Mouse (Mus musculus): ENCODE data around the gene Gm3285. TPM values are rescaled to one million over a fixed set of nuclear protein-coding genes. Genes with fewer than 3 reads are reported as not detected.

Gene Gm3285
- polyA plus RNA-seq (2012; rRNA removed) = not detected in 2 replicates

DNA sequence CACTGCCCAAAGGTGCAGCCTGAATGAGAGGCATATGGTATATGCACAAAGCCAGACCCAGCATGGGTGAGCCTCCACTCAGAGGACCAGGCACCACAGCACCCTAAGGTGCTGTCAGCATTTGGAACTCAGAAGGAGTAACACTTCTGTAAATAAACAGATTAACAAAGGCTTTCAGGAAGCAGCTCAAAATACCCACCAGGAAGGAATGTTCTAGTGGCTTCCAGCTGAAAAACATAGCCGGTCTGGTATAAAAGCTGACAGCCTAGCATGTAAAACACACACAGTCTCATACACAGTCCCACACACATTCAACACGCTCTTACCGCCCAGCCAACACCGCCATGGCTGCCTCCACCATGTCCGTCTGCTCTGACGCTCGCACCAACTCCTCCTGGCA lies at the start of gene Gm3285:
Gm3285 (plus strand) TSS at position 301 of the 400 bp plus-strand sequence.
- H3K36me3 ChIP-seq (ENCODE audit: control insufficient read depth, insufficient read depth, low read length) = no peaks in the 10 kb centered on the region
- H3K27me3 ChIP-seq (ENCODE audit: control insufficient read depth, insufficient read depth, low read length) = no peaks in the 10 kb centered on the region; the same call in 1 of the 2 replicates
- TF ChIP-seq CTCF (IDR thresholded peaks at IDR 0.05; ENCODE audit: extremely low read depth, insufficient read length, insufficient replicate concordance, low read depth, low read length) (no peak), POLR2A (IDR thresholded peaks at IDR 0.05; ENCODE audit: low read depth, low read length) (no peak)
- H3K4me1 ChIP-seq (ENCODE audit: control insufficient read depth, insufficient read depth, insufficient read length, low read length) = peaks cover 2% of the 10 kb centered on the region
- H3K4me3 ChIP-seq (ENCODE audit: low read depth, low read length) = no peak within 1 kb of the TSS
- no peak within 1 kb of the TSS for H3K27ac ChIP-seq (ENCODE audit: insufficient read depth, low read depth, low read length)
- WGBS = 53% methylated on average over 7 of the region's 7 CpGs

DNA sequence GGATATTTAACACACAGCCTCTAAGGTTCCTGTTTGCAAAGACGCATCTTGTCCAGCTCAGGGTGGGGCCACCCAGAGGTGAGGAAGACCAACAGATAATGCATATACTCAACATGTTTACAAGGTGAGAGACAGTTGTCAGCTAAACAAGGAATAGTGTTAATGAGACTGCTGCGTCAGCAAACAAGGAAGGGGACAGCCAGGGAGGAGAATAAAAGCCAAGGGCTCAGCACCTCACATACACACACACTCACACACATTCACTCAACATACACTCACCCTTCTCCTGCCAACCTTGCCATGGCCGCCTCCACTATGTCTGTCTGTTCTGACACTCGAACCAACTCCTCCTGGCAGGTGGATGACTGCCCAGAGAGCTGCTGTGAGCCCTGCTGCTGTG lies 47.4 kb upstream of the Gm3285 start, which contains the start of gene Gm2696:
Gm2696 (plus strand) TSS at position 301 of the 400 bp plus-strand sequence.
- 41% methylated on average over 4 of the region's 4 CpGs for WGBS
- H3K36me3 ChIP-seq (ENCODE audit: control insufficient read depth, insufficient read depth, low read length) = no peaks in the 10 kb centered on the region
- no peak for TF ChIP-seq POLR2A (IDR thresholded peaks at IDR 0.05; ENCODE audit: low read depth, low read length)
- no peak for TF ChIP-seq CTCF (IDR thresholded peaks at IDR 0.05; ENCODE audit: extremely low read depth, insufficient read length, insufficient replicate concordance, low read depth, low read length)

DNA sequence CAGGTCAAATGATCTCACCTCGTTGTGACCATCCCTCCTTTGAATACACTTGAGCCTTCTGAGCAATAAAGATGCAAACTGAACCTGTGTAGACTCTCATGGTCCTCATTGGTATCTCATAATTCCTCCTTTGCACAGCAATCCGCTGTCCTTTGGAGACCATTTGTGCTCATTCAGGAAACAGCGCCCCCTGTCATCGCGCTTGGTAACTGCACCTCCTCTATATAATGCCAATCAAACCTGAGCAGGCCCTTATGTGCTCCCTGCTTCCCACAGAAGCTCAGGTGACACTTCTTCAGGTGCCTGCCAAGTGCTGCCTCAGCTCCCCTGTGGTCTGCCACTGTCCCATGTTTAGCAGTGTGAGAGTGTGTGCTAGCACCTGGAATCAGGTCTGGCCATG lies 46.3 kb upstream of the Gm3285 start:
- Histone ChIP-seq H3K36me3 (ENCODE audit: control insufficient read depth, insufficient read depth, low read length) (no peaks in the 10 kb centered on the region), H3K4me3 (ENCODE audit: low read depth, low read length) (no peak overlapping the region), H3K27ac (ENCODE audit: insufficient read depth, low read depth, low read length) (no peak overlapping the region), H3K27me3 (ENCODE audit: control insufficient read depth, insufficient read depth, low read length) (no peaks in the 10 kb centered on the region), H3K4me1 (ENCODE audit: control insufficient read depth, insufficient read depth, insufficient read length, low read length) (no peaks in the 10 kb centered on the region)
- 21% methylated on average over 5 of the region's 5 CpGs for WGBS
- no peak for TF ChIP-seq POLR2A (IDR thresholded peaks at IDR 0.05; ENCODE audit: low read depth, low read length)
- peak; percentile 66; the same call in 1 of the 2 replicates for TF ChIP-seq CTCF (IDR thresholded peaks at IDR 0.05; ENCODE audit: extremely low read depth, insufficient read length, insufficient replicate concordance, low read depth, low read length)

More for the DNA sequence above, 47.4 kb upstream of the Gm3285 start, which contains the start of gene Gm2696:
- no peak within 1 kb of the TSS for H3K4me3 ChIP-seq (ENCODE audit: low read depth, low read length)
- H3K4me1 ChIP-seq (ENCODE audit: control insufficient read depth, insufficient read depth, insufficient read length, low read length) = no peaks in the 10 kb centered on the region
- H3K27me3 ChIP-seq (ENCODE audit: control insufficient read depth, insufficient read depth, low read length) = no peaks in the 10 kb centered on the region
- H3K27ac ChIP-seq (ENCODE audit: insufficient read depth, low read depth, low read length) = no peak within 1 kb of the TSS

DNA sequence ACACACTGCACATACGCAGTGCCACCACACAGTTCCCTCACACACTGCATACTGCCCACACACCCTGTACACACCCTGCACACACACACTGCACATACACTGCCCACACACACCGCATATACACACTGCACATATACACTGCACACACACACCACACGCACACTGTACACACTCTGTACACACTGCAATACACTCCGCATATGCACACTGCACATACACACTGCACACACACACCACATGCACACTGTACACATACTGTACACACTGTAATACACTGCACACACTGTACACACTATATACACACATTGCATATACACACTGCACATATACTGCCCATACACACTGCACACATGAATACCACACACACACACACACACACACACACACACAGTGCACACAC lies 43.3 kb upstream of the Gm3285 start:
- Histone ChIP-seq H3K27me3 (ENCODE audit: control insufficient read depth, insufficient read depth, low read length) (no peaks in the 10 kb centered on the region), H3K36me3 (ENCODE audit: control insufficient read depth, insufficient read depth, low read length) (no peaks in the 10 kb centered on the region), H3K27ac (ENCODE audit: insufficient read depth, low read depth, low read length) (no peak overlapping the region), H3K4me1 (ENCODE audit: control insufficient read depth, insufficient read depth, insufficient read length, low read length) (no peaks in the 10 kb centered on the region), H3K4me3 (ENCODE audit: low read depth, low read length) (no peak overlapping the region)
- WGBS = over 99% methylated on average over 4 of the region's 4 CpGs
- TF ChIP-seq CTCF (IDR thresholded peaks at IDR 0.05; ENCODE audit: extremely low read depth, insufficient read length, insufficient replicate concordance, low read depth, low read length) = no peak
- TF ChIP-seq POLR2A (IDR thresholded peaks at IDR 0.05; ENCODE audit: low read depth, low read length) = no peak

DNA sequence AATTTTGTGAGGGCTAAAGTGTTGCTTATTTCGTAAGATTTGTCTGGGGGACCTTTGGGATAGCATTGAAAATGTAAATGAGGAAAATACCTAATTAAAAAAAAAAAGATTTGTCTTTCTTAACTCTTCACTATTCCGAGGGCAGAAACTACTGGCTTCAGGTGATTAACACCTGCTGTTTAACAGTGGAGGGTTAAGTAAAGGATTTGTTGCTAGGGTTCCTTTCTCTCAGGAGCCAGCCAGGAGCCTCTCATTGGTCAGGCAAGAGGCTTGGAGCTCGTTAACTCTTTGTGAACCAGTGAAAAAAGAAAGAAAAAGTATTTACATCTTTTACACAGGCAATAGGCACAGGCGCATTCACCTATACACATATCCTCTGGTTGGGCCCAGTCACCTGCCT lies 42.6 kb upstream of the Gm3285 start:
- H3K36me3 ChIP-seq (ENCODE audit: control insufficient read depth, insufficient read depth, low read length) = no peaks in the 10 kb centered on the region
- H3K4me3 ChIP-seq (ENCODE audit: low read depth, low read length) = no peak overlapping the region
- no peak overlapping the region for H3K27ac ChIP-seq (ENCODE audit: insufficient read depth, low read depth, low read length)
- no peaks in the 10 kb centered on the region for H3K27me3 ChIP-seq (ENCODE audit: control insufficient read depth, insufficient read depth, low read length)
- no peaks in the 10 kb centered on the region for H3K4me1 ChIP-seq (ENCODE audit: control insufficient read depth, insufficient read depth, insufficient read length, low read length)
- TF ChIP-seq CTCF (IDR thresholded peaks at IDR 0.05; ENCODE audit: extremely low read depth, insufficient read length, insufficient replicate concordance, low read depth, low read length) = no peak
- WGBS = 60% methylated on average over 4 of the region's 4 CpGs

DNA sequence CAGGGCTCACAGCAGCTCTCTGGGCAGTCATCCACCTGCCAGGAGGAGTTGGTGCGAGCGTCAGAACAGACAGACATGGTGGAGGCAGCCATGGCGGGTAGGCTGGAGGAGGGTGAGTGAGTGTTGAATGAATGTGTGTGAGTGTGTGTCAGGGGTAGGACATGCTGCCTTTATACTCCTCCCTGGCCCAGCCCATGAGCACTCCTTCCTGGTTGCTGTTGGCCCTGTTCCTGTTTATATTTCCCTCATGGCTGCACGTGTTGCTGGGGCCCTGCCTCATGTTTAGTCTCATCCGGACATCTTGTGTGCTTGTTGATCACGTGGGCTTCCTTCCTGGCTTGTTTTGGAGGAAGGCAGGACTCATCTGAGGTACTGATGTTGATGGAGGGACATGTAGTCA lies 34.8 kb upstream of the Gm3285 start, which contains the start of gene Krtap10-4:
Krtap10-4 (minus strand) TSS at position 145 of the 400 bp plus-strand sequence.
- Histone ChIP-seq H3K27me3 (ENCODE audit: control insufficient read depth, insufficient read depth, low read length) (no peaks in the 10 kb centered on the region), H3K27ac (ENCODE audit: insufficient read depth, low read depth, low read length) (no peak within 1 kb of the TSS), H3K4me3 (ENCODE audit: low read depth, low read length) (no peak within 1 kb of the TSS), H3K36me3 (ENCODE audit: control insufficient read depth, insufficient read depth, low read length) (no peaks in the 10 kb centered on the region), H3K4me1 (ENCODE audit: control insufficient read depth, insufficient read depth, insufficient read length, low read length) (no peaks in the 10 kb centered on the region)
- TF ChIP-seq CTCF (IDR thresholded peaks at IDR 0.05; ENCODE audit: extremely low read depth, insufficient read length, insufficient replicate concordance, low read depth, low read length) = no peak
- no peak for TF ChIP-seq POLR2A (IDR thresholded peaks at IDR 0.05; ENCODE audit: low read depth, low read length)
- WGBS = 57% methylated on average over 6 of the region's 6 CpGs

DNA sequence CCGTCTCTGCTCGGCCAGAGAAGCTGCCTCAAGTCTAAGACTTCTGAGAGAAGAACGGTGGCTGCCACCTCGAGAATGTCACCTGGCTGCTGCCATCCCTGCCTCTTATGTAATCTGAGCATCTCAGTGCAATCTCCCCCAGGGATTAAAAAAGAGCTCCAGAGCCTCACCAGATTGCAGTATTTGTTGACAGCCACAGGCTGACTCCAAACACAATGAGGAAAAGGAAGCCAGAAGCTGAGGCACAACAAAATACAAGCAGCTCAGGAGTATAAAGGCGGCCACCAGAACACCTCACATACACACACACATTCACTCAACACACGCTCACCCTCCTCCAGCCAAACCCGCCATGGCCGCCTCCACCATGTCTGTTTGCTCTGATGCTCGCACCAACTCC lies 26.1 kb upstream of the Gm3285 start, which contains the start of gene Krtap10-10:
Krtap10-10 (plus strand) TSS at position 301 of the 400 bp plus-strand sequence.
- no peak within 1 kb of the TSS for H3K27ac ChIP-seq (ENCODE audit: insufficient read depth, low read depth, low read length)
- WGBS = 70% methylated on average over 9 of the region's 9 CpGs
- no peaks in the 10 kb centered on the region for H3K4me1 ChIP-seq (ENCODE audit: control insufficient read depth, insufficient read depth, insufficient read length, low read length)
- no peaks in the 10 kb centered on the region for H3K27me3 ChIP-seq (ENCODE audit: control insufficient read depth, insufficient read depth, low read length)
- no peaks in the 10 kb centered on the region for H3K36me3 ChIP-seq (ENCODE audit: control insufficient read depth, insufficient read depth, low read length)
- TF ChIP-seq POLR2A (IDR thresholded peaks at IDR 0.05; ENCODE audit: low read depth, low read length) = no peak
- TF ChIP-seq CTCF (IDR thresholded peaks at IDR 0.05; ENCODE audit: extremely low read depth, insufficient read length, insufficient replicate concordance, low read depth, low read length) = no peak
- H3K4me3 ChIP-seq (ENCODE audit: low read depth, low read length) = no peak within 1 kb of the TSS
